Mouse (Mus musculus) forebrain, embryonic 10.5 days (tissue): ENCODE data around the gene Qpct. TPM values are rescaled to one million over a fixed set of nuclear protein-coding genes. Genes with fewer than 3 reads are reported as not detected.

Source experiments
- DNase-seq: peaks from one replicate; pipeline ENCODE4 v3.0.0-alpha.2; 2017; ENCODE audit warnings: low spot score; ENCODE audit errors: extremely low spot score
- H3K27ac ChIP-seq: fragments of 300-500 bp; sonication (generic); 2 replicates; pipeline ENCODE4 v1.5.1; 2016; ENCODE audit warnings: mild to moderate bottlenecking
- H3K27me3 ChIP-seq: fragments of 300-500 bp; sonication (generic); 2 replicates; pipeline ENCODE4 v1.6.1; 2016; ENCODE audit warnings: mild to moderate bottlenecking; ENCODE audit not compliant: poor library complexity, severe bottlenecking
- H3K36me3 ChIP-seq: fragments of 300-500 bp; sonication (generic); replicated peaks from 2 replicates; pipeline ENCODE4 v1.6.1; 2016; ENCODE audit warnings: mild to moderate bottlenecking, moderate library complexity
- H3K4me1 ChIP-seq: fragments of 300-500 bp; sonication (generic); 2 replicates; pipeline ENCODE4 v1.6.1; 2016
- H3K4me3 ChIP-seq: fragments of 300-500 bp; sonication (generic); 2 replicates; pipeline ENCODE4 v1.5.1; 2016; ENCODE audit warnings: mild to moderate bottlenecking, moderate library complexity
- H3K9me3 ChIP-seq: fragments of 300-500 bp; sonication (generic); 2 replicates; pipeline ENCODE4 v1.6.1; 2016; ENCODE audit warnings: mild to moderate bottlenecking, moderate library complexity
- WGBS: fragments of 180-500 bp; shearing (Covaris S2); methylation state at CpG from one replicate; pipeline ENCODE4 v1.1.7; 2016; 5-methylcytosine and 5-hydroxymethylcytosine counted together
- polyA plus RNA-seq: library from polyadenylated mRNA; unstranded; fragments of >200 nt; fragmentation: Nextera tagmentation; extraction: Ambion mirVana; gene quantifications from 2 replicates; pipeline ENCODE4 v1.2.1, GENCODE M21; 2016

Qpct gene
- polyA plus RNA-seq, 1 experiment from 2014 or later = 4.1 TPM

GRCm38 (mm10) chr17:79039660-79040059, 12.0 kb upstream of the Qpct start:
- H3K27ac ChIP-seq = no peak overlapping the region
- H3K4me1 ChIP-seq = no peaks in the 10 kb centered on the region
- H3K4me3 ChIP-seq = no peak overlapping the region
- H3K9me3 ChIP-seq = no peaks in the 10 kb centered on the region
- DNase-seq = no peak
- H3K36me3 ChIP-seq = no peaks in the 10 kb centered on the region
- H3K27me3 ChIP-seq = no peaks in the 10 kb centered on the region

- WGBS = 98% methylated on average over 2 of the region's 2 CpGs
- DNase-seq = no peak
- Histone ChIP-seq H3K36me3 (no peaks in the 10 kb centered on the region), H3K4me1 (no peaks in the 10 kb centered on the region), H3K27me3 (no peaks in the 10 kb centered on the region), H3K4me3 (no peak overlapping the region), H3K9me3 (no peaks in the 10 kb centered on the region), H3K27ac (no peak overlapping the region)
Measured at GRCm38 (mm10) chr17:79043705-79044104, 8.0 kb upstream of the Qpct start.

GRCm38 (mm10) chr17:79052088-79052812, 544 bp downstream of the Qpct start:
- peak overlapping the region; percentile 48 for H3K27ac ChIP-seq
- peak overlapping the region; percentile 58 for H3K4me3 ChIP-seq
- WGBS = 1% methylated on average over 45 of the region's 45 CpGs
- no peaks in the 10 kb centered on the region for H3K9me3 ChIP-seq
- DNase-seq = peak; percentile 50
- peaks cover 12% of the 10 kb centered on the region for H3K4me1 ChIP-seq
- peaks cover 32% of the 10 kb centered on the region for H3K27me3 ChIP-seq
- no peaks in the 10 kb centered on the region for H3K36me3 ChIP-seq

GRCm38 (mm10) chr17:79058271-79058670, 6.6 kb downstream of the Qpct start:
- no peak for DNase-seq
- Histone ChIP-seq H3K27me3 (peaks cover 12% of the 10 kb centered on the region), H3K9me3 (no peaks in the 10 kb centered on the region), H3K4me1 (no peaks in the 10 kb centered on the region), H3K36me3 (no peaks in the 10 kb centered on the region), H3K4me3 (no peak overlapping the region), H3K27ac (no peak overlapping the region)
- WGBS = 85% methylated on average over 6 of the region's 6 CpGs

- H3K9me3 ChIP-seq = no peaks in the 10 kb centered on the region
- 82% methylated on average over 5 of the region's 5 CpGs for WGBS
- H3K27me3 ChIP-seq = no peaks in the 10 kb centered on the region
- no peak overlapping the region for H3K27ac ChIP-seq
- H3K4me3 ChIP-seq = no peak overlapping the region
- no peaks in the 10 kb centered on the region for H3K4me1 ChIP-seq
- no peak for DNase-seq
- no peaks in the 10 kb centered on the region for H3K36me3 ChIP-seq
Measured at GRCm38 (mm10) chr17:79060221-79060620, 8.5 kb downstream of the Qpct start.

- no peaks in the 10 kb centered on the region for H3K9me3 ChIP-seq
- H3K27ac ChIP-seq = no peak overlapping the region
- H3K36me3 ChIP-seq = no peaks in the 10 kb centered on the region
- WGBS = 81% methylated on average over 1 of the region's 1 CpGs
- H3K27me3 ChIP-seq = no peaks in the 10 kb centered on the region
- H3K4me3 ChIP-seq = no peak overlapping the region
- peaks cover 7% of the 10 kb centered on the region for H3K4me1 ChIP-seq
- no peak for DNase-seq
Measured at GRCm38 (mm10) chr17:79064250-79064649, 12.5 kb downstream of the Qpct start.

GRCm38 (mm10) chr17:79068581-79068980, 16.9 kb downstream of the Qpct start:
- no peak overlapping the region for H3K4me3 ChIP-seq
- 87% methylated on average over 7 of the region's 7 CpGs for WGBS
- H3K9me3 ChIP-seq = no peaks in the 10 kb centered on the region
- no peak for DNase-seq
- H3K27me3 ChIP-seq = no peaks in the 10 kb centered on the region
- peaks cover 9% of the 10 kb centered on the region for H3K4me1 ChIP-seq
- no peaks in the 10 kb centered on the region for H3K36me3 ChIP-seq
- H3K27ac ChIP-seq = peak overlapping the region; percentile 30; the same call in 1 of the 2 replicates

- Histone ChIP-seq H3K4me3 (no peak overlapping the region), H3K36me3 (no peaks in the 10 kb centered on the region), H3K27me3 (no peaks in the 10 kb centered on the region), H3K4me1 (peaks cover 9% of the 10 kb centered on the region), H3K27ac (peak overlapping the region; percentile 30; the same call in 1 of the 2 replicates), H3K9me3 (no peaks in the 10 kb centered on the region)
- no peak for DNase-seq
- 53% methylated on average over 4 of the region's 4 CpGs for WGBS
Measured at GRCm38 (mm10) chr17:79069019-79069418, 17.3 kb downstream of the Qpct start.

- no peak overlapping the region for H3K4me3 ChIP-seq
- no peak overlapping the region for H3K27ac ChIP-seq
- DNase-seq = no peak
- no peaks in the 10 kb centered on the region for H3K36me3 ChIP-seq
- H3K27me3 ChIP-seq = no peaks in the 10 kb centered on the region
- 92% methylated on average over 14 of the region's 14 CpGs for WGBS
- H3K4me1 ChIP-seq = peaks cover 9% of the 10 kb centered on the region
- no peaks in the 10 kb centered on the region for H3K9me3 ChIP-seq
Measured at GRCm38 (mm10) chr17:79069766-79070480, 18.2 kb downstream of the Qpct start.

- no peaks in the 10 kb centered on the region for H3K27me3 ChIP-seq
- H3K9me3 ChIP-seq = no peaks in the 10 kb centered on the region
- WGBS = 89% methylated on average over 11 of the region's 11 CpGs
- DNase-seq = no peak
- no peak overlapping the region for H3K4me3 ChIP-seq
- H3K4me1 ChIP-seq = peaks cover 9% of the 10 kb centered on the region
- no peak overlapping the region for H3K27ac ChIP-seq
- no peaks in the 10 kb centered on the region for H3K36me3 ChIP-seq
Measured at GRCm38 (mm10) chr17:79071951-79072350, 20.2 kb downstream of the Qpct start.

- 89% methylated on average over 8 of the region's 8 CpGs for WGBS
Measured at GRCm38 (mm10) chr17:79076974-79077847, 25.5 kb downstream of the Qpct start.

GRCm38 (mm10) chr17:79077848-79078146, 26.1 kb downstream of the Qpct start:
- DNase-seq = no peak
- Histone ChIP-seq H3K4me1 (no peaks in the 10 kb centered on the region), H3K27ac (no peak overlapping the region), H3K9me3 (no peaks in the 10 kb centered on the region), H3K4me3 (no peak overlapping the region), H3K36me3 (no peaks in the 10 kb centered on the region), H3K27me3 (no peaks in the 10 kb centered on the region)
- WGBS = 89% methylated on average over 1 of the region's 1 CpGs

More at GRCm38 (mm10) chr17:79076974-79077847, 25.5 kb downstream of the Qpct start:
- DNase-seq = no peak
- Histone ChIP-seq H3K9me3 (no peaks in the 10 kb centered on the region), H3K4me1 (no peaks in the 10 kb centered on the region), H3K27me3 (no peaks in the 10 kb centered on the region), H3K4me3 (no peak overlapping the region), H3K27ac (no peak overlapping the region), H3K36me3 (no peaks in the 10 kb centered on the region)

GRCm38 (mm10) chr17:79078248-79078647, 26.5 kb downstream of the Qpct start:
- no peak overlapping the region for H3K4me3 ChIP-seq
- WGBS = 90% methylated on average over 8 of the region's 8 CpGs
- DNase-seq = no peak
- H3K27me3 ChIP-seq = no peaks in the 10 kb centered on the region
- no peaks in the 10 kb centered on the region for H3K36me3 ChIP-seq
- no peaks in the 10 kb centered on the region for H3K9me3 ChIP-seq
- no peak overlapping the region for H3K27ac ChIP-seq
- no peaks in the 10 kb centered on the region for H3K4me1 ChIP-seq
